ENCODE assay signal across 8 mouse cellular contexts in the genomic region with DNA sequence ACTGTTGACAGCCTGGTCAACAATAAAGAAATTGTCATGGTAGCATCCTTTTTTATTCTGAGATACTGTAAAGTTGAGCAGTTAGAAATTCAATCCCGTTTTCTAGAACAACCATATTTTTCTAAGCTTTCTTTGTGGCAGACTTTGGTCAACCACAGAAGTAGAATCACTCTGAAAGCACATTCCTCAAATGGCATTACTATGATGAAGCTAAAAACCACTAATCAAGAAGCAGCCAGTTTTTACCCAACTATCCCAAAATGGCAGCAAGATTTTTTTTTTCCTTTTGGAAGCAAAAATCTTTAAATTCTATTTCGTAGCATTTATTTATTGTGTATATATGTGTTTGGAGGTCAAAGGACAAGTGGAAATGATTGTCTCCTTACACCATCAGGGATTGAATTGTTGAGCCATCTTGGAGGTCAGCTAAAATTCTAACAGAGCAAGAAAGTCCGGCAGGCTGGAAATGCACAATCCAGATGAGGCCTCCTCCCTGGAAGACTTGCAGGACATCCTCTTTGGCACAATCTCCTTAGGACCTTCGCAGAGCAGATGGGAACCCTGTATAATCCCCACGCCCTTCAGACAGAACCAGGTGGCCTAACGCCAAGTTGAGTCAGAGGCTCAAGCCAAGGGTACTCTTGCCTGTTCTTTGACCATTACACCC. TPM values are rescaled to one million over a fixed set of nuclear protein-coding genes. Genes with fewer than 3 reads are reported as not detected.
DNase-seq lines count a peak whose midpoint lies in the region; ATAC-seq and TF ChIP-seq lines count a peak whose summit lies in the region.

No protein-coding gene starts in this region.

- H3K36me3 ChIP-seq in spleen, adult 2 months (ENCODE audit: control insufficient read depth, insufficient read depth, low read length): no peaks in the 10 kb centered on the region
- no peaks in the 10 kb centered on the region for H3K36me3 ChIP-seq in liver, embryonic 11.5 days (ENCODE audit: control insufficient read depth, insufficient read depth, low read length)

- DNase-seq in cerebellum, adult 2 months: no peak
- DNase-seq in cerebellum, adult 9-10 months: no peak
- no peak for DNase-seq in spleen, adult 2 months (ENCODE audit: low read depth in 1 of 2, low spot score in 2 of 2)
- no peak for DNase-seq in spleen, postnatal 36 days (ENCODE audit: low spot score in 2 of 2)
- DNase-seq in liver, embryonic 11.5 days (ENCODE audit: low spot score): no peak
- DNase-seq in urinary bladder, postnatal 36 days (ENCODE audit: low spot score in 2 of 2): no peak
- DNase-seq in gastrocnemius, postnatal 36 days: no peak
- DNase-seq in cerebellum, adult 9-11 months: no peak

- peak overlapping the region; percentile 71 for H3K4me2 ChIP-seq in liver, embryonic 11.5 days

- H3K4me1 ChIP-seq in cerebellum, adult 2 months (ENCODE audit: control insufficient read depth, insufficient read depth, low read length): no peaks in the 10 kb centered on the region; the same call in 1 of the 2 replicates
- H3K4me1 ChIP-seq in spleen, adult 2 months (ENCODE audit: control insufficient read depth, insufficient read depth, insufficient read length): peaks cover 3% of the 10 kb centered on the region; the same call in 1 of the 2 replicates
- peaks cover 14% of the 10 kb centered on the region; the same call in 1 of the 2 replicates for H3K4me1 ChIP-seq in liver, embryonic 11.5 days (replicated peaks; ENCODE audit: control insufficient read depth, insufficient read depth, low read length)

- no peak for ATAC-seq in liver, embryonic 11.5 days (replicated peaks; ENCODE audit: low FRiP score)

- no peak for TF ChIP-seq POLR2A in cerebellum, adult 2 months (IDR thresholded peaks at IDR 0.05; ENCODE audit: borderline replicate concordance, insufficient read depth, low read length)
- no peak for TF ChIP-seq POLR2A in spleen, adult 2 months (IDR thresholded peaks at IDR 0.05; ENCODE audit: low read depth, low read length)

- no peak for TF ChIP-seq CTCF in cerebellum, adult 2 months (IDR thresholded peaks at IDR 0.05; ENCODE audit: borderline replicate concordance, insufficient read depth, low read depth, low read length)
- TF ChIP-seq CTCF in spleen, adult 2 months (IDR thresholded peaks at IDR 0.05; ENCODE audit: extremely low read depth, insufficient read depth, insufficient read length, insufficient replicate concordance): no peak

- H3K4me3 ChIP-seq in cerebellum, adult 2 months (replicated peaks; ENCODE audit: insufficient read depth, low read depth, low read length): peak overlapping the region; percentile 92
- H3K4me3 ChIP-seq in spleen, adult 2 months (ENCODE audit: extremely low read depth, insufficient read depth, insufficient read length): peak overlapping the region; percentile 57
- peak overlapping the region; percentile 82 for H3K4me3 ChIP-seq in liver, embryonic 11.5 days (ENCODE audit: low read depth, low read length)

- H3K9me3 ChIP-seq in liver, embryonic 11.5 days (ENCODE audit: control insufficient read depth, low read length): no peaks in the 10 kb centered on the region

- H3K27ac ChIP-seq in cerebellum, adult 2 months (ENCODE audit: insufficient read depth, low read length): peak overlapping the region; percentile 6; the same call in 1 of the 2 replicates
- peak overlapping the region; percentile 35 for H3K27ac ChIP-seq in spleen, adult 2 months (ENCODE audit: insufficient read depth, low read length)
- H3K27ac ChIP-seq in liver, embryonic 11.5 days (ENCODE audit: low read depth, low read length): peak overlapping the region; percentile 54

- H3K27me3 ChIP-seq in cerebellum, adult 2 months (ENCODE audit: control insufficient read depth, insufficient read depth, low read length): no peaks in the 10 kb centered on the region
- H3K27me3 ChIP-seq in spleen, adult 2 months (ENCODE audit: control insufficient read depth, insufficient read depth, low read length): no peaks in the 10 kb centered on the region
- no peaks in the 10 kb centered on the region for H3K27me3 ChIP-seq in liver, embryonic 11.5 days (replicated peaks; ENCODE audit: control insufficient read depth, insufficient read depth, low read length)

- peak overlapping the region; percentile 64 for H3K9ac ChIP-seq in liver, embryonic 11.5 days (ENCODE audit: low read depth, low read length)

- WGBS in cerebellum, adult 2 months: 24% methylated on average over 6 of the region's 6 CpGs
- WGBS in spleen, adult 2 months: 29% methylated on average over 6 of the region's 6 CpGs
- 29% methylated on average over 6 of the region's 6 CpGs for WGBS in liver, embryonic 11.5 days

- intact Hi-C loops in gastrocnemius, postnatal 36 days (cut with DNase I): no loop called here

RNA-seq across cellular contexts. Expression of a gene that starts 0.8 kb away (rescaled TPM):
- 16.5 and 17.4 TPM in 2 replicates for polyA plus RNA-seq in cerebellum, adult 2 months (2012; rRNA removed)
- polyA plus RNA-seq in spleen, adult 2 months (2012; rRNA removed): 11.4 and 15.7 TPM in 2 replicates
- 110 and 131 TPM in 2 replicates for polyA plus RNA-seq in liver, embryonic 11.5 days (2014; fragmentation: Nextera tagmentation; extraction: Ambion mirVana)
- total RNA-seq in gastrocnemius, postnatal 36 days (2021): 10 to 100 TPM; 34.3 to 41.9 TPM
